In the genomic region with DNA sequence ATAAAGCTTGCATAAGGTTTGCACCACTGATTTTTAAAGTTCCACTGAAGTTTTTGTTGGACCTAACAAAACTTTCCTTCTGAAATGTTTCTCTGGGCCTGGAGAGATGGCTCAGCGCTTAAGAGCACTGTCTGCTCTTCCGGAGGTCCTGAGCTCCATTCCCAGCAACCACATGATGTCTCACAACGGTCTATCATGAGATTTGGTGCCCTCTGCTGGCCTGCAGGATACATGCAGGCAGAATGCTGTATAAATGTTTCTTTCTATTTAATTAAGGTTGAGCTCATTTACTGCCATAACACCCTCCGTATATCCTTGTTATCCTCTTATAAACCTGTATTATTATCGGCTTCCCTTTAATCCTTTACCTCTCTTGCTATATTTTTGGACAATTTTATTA, we compare ENCODE assay signal across 17 mouse cellular contexts.
DNase-seq lines count a peak whose midpoint lies in the region; TF ChIP-seq lines count a peak whose summit lies in the region.
"Had no signal": no experiment of that assay in that cellular context is flagged by ENCODE, and none has a peak within 500 bp of the region (broad histone marks: within the 10 kb centered on the region; RNA-seq: fewer than 3 reads in every experiment).

No protein-coding gene starts in this region.

- H3K4me3 ChIP-seq in left cerebral cortex, adult 2 months, result no peak overlapping the region
- H3K4me3 ChIP-seq: embryonic facial prominence, embryonic 13.5 days; heart, embryonic 10.5 days; hindbrain, embryonic 12.5 days; limb, embryonic 12.5 days had no signal

- H3K27ac ChIP-seq in left cerebral cortex, adult 2 months, result no peak overlapping the region
- H3K27ac ChIP-seq: embryonic facial prominence, embryonic 13.5 days; heart, embryonic 10.5 days; hindbrain, embryonic 12.5 days; limb, embryonic 12.5 days had no signal

- no peak for DNase-seq in left cerebral cortex, adult 2 months (ENCODE audit: extremely low spot score in 1 of 2, low spot score in 2 of 2)
- DNase-seq in left cerebral cortex, postnatal 4 days, result no peak
- DNase-seq in thymus, postnatal 4 days, result peak; percentile 9
- no peak for DNase-seq in thymus, postnatal 0 days (ENCODE audit: low spot score)
- DNase-seq in WW6 (ENCODE audit: low read depth, low spot score), result peak; percentile 7
- DNase-seq in cerebellum, adult 11 months, result no peak
- no peak for DNase-seq in cerebellum, adult 9-10 months
- DNase-seq: adrenal gland, adult 2 months; cerebellum, postnatal 14 days; gastrocnemius, postnatal 36 days; kidney, adult 8-10 months; lung, adult 18-20 months; lung, postnatal 36 days had no signal

- peak; percentile 15; the same call in 1 of the 2 replicates for TF ChIP-seq CTCF in left cerebral cortex, adult 2 months (IDR thresholded peaks at IDR 0.05)

- intact Hi-C loops in left cerebral cortex, adult 2 months (cut with DNase I), result no loop called here
- intact Hi-C loops in left cerebral cortex, postnatal 4 days (cut with DNase I), result no loop called here

Comparison
In these comparisons a context has a peak if more than half of its experiments do, and no peak if none do; other contexts are left out.
1. DNase-seq: peak in thymus, postnatal 4 days (single experiment) and WW6 (single experiment); none in left cerebral cortex, adult 2 months (0 of 2), left cerebral cortex, postnatal 4 days (single experiment), thymus, postnatal 0 days (single experiment), cerebellum, adult 11 months (single experiment) and cerebellum, adult 9-10 months (single experiment).